Mouse (Mus musculus) layer of hippocampus, adult 11-12 months (tissue): Measurements from ENCODE around the gene Tjp3.
A peak's percentile ranks its signal among the peaks of the same experiment; 100 is the strongest.

Experiments used
- DNase-seq: peaks from one replicate; pipeline ENCODE4 v3.0.0; 2022; ENCODE audit warnings: low spot score

The Tjp3 gene

DNA sequence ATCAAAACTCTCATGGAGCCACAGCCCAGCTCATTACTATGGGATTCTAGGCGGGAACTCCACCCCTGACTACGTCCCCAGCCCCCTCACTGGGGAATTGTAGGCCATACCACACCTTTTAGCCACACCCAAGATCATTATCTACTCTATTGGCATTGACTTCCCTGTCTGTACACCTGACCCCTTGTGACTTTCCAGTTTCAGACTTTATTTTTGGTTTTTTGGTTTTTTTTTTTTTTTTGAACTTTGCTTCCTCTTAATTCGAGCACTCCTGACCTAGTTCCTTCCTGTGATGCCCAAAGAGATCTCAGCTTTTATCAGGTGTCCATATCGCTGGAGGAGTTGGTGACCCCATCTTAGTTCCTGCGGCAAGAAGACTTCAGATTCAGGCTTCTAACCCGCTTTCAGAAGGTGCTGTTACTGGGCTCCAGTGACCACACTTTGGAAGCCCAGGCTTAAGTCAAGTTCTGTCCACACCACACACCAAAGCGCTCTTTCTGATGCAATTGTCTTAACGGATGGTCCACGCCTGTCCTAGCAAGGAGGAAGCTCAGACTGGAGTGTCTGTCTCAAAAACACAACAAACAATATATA lies at the start of gene Tjp3:
Gene Tjp3 (minus strand): TSS at position 71 of the 594 bp plus-strand sequence.
- DNase-seq: no peak

DNA sequence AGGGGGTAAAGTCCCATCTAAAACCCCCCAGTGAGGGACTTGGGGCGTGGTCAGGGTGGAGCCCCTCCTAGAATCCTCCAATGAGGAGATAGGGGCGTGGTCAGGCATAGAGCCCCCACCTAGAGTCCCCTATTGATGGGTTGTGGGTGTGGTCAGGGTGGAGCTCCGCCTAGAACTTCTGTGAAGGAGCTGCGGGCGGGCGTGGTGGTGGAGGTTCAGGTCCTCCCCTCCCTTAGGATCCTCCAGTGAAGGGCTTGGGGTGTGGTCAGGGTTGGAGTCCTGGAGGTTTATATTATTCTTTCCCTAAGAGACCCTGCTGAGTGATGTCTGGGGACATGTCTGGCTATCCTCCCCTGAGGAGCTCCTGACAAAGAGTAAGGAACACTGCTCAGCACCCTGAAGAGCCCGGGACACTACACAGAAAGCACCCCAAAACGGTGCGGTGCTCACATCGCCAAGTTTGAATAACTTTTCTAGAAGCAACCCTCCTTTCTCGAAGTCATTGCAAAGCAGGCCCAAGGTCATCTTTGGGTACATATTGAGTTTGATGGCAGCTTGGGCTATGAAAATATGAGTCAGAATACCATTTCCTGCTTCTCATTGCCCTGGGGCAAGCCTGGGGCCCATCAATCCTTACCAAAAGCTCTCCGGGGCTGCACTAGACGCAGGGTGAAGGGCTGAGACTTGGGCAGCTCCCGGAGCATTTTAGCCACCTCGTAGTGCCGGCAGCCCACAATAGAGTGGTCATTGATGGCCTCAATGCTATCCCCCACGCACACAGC lies 49.4 kb upstream of the Tjp3 start:
- no peak for DNase-seq

DNA sequence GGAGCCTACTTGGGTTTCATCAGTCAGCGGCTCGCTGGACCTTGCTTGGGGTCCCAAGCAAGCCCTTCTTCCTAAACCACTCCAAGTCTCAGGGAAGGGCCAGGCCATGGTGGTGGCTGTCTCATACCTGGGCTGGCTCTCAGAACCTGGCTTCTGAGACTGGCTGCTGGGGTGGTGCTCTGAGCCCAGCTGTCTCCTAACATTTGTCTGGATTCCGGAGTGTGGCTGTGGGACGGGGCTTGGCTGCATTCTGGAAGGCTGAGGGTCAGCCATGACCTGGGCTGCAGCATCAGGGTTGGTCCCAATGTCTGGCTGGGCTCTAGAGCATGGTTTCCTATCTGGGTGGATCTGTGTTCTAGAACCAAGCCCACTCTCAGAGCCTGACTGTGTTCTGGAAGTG lies 45.2 kb upstream of the Tjp3 start:
- no peak for DNase-seq

DNA sequence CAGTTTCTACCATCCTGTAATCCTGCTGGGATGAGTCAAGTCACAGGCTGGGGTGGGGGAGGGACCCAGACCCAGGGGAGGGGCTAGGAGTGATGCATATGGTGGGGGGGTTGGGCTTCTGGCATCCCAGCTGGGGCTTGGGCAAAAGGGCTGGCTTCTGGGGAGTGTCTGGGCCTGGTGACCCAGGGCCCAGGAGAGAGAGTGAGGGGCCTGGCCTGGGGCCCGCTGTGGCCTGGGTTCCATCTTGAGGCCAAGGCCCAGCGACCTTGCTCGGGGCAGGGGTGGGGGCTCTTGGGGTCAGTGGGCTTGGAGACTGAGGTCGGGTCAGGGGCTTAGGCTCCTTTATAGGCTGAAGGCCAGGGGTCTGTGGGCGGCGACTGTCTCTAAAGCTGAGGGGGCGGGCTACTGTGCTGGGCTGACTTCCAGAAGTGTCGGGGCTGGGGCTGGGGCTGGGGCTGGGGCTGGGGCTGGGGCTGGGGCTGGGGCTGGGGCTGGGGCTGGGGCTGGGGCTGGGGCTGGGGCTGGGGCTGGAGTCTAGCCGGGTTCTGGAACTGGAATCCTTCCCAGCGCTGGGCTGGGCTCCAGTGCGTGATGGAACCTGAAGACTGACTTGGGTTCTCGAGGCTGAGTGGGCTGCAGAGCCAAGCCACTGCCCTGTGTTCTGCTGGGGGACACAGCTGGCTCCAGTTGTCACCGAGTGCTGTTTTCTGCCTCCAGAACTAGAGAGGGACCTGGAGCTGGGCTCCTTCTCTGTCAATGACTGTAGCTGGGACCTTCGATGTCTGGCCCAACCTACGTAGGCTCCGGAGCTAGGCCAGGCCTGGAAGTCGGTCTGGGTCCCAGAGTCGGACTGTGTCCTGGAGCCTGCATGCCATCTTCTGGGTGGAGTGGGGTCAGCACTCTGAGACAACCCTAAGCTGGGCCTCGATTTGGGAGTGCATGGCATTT lies 44.3 kb upstream of the Tjp3 start:
- DNase-seq: no peak

DNA sequence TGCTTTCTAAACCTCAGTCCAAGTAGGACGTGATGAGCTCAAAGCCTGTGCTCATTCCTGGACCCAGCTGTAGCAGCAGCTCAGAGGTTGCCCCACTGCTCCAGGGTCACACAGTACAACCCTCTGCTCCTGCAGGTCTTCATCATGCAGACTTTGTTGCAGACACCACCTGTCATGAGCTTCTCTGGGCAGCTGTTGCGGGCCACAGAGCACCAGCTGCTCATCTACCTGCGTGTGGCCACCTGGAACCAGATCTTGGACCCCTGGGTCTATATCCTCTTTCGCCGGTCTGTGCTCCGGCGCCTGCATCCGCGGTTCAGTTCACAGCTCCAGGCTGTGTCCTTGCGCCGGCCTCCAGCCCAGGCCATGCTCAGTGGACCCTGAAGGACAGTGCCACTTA lies 42.9 kb upstream of the Tjp3 start:
- no peak for DNase-seq

DNA sequence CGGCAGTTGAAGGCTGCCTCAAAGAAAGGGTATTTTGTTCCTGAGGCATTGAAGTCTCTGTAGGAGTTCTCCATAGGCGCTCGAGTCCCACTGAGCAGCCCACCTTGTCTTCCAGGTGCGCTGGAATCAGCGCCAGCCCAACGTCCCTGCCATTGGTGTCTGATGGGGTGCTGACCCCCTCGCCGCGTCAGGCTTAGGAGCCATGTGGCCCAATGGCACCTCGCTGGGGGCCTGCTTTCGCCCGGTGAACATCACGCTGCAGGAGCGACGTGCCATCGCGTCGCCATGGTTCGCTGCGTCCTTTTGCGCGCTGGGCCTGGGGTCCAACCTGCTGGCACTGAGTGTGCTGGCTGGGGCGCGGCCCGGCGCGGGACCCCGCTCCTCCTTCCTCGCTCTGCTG lies 40.9 kb upstream of the Tjp3 start:
- no peak for DNase-seq

DNA sequence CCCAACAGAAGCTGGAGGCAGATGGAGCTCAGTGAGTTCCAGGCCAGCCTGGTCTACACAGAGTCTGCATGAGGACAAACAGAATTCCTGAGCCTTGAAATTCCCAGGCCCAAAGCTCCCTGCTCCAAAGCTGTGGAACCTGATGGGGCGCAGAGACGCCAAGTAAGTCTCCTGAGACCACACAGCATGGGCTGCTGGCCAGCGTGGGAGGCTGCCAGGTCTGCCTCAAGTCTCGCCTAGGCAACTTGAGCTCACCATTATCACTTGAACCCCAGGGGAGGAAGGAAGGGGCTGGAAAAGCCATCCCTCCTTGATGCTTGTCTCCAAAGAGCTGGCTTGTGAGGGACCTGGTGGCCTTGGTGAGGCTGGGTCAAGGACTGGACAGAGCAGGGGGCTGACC lies 38.6 kb upstream of the Tjp3 start:
- DNase-seq: no peak

DNA sequence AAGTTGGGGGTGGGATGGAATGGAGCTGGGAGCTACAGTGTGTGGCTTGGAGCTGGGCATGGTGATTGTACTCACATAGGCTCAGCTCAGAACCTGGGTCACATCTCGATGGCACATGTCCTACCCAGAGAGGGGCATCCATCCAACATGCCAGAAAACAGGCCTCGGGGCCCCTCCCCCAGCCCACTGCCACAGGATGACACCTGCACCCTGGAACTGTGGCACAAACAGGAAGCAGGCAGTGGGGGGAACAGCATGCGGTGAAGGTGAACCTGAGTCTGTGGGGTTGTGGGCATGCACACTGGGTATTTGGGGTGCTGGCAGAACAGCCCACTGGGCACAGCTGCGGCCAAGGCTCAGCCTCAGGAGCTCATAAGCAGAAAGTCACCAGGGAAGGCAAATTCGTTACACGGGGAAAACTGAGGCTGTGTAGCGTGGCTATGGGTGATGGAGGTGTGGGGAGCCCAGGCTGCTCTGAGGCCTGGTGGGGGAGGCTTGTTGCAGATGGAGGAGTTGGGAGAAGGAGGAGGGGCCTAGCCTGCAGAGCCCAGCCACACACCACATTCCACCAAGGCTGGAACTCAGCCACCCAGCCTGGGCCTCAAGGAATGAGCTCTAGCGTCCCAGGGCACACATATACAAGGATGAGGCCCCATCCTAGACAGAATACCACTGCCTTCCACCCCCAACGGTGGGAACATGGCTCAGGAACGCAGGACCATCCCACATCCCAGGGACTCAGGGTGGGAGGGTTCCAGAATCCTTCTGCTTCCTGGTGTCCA lies 38.0 kb upstream of the Tjp3 start:
- no peak for DNase-seq

DNA sequence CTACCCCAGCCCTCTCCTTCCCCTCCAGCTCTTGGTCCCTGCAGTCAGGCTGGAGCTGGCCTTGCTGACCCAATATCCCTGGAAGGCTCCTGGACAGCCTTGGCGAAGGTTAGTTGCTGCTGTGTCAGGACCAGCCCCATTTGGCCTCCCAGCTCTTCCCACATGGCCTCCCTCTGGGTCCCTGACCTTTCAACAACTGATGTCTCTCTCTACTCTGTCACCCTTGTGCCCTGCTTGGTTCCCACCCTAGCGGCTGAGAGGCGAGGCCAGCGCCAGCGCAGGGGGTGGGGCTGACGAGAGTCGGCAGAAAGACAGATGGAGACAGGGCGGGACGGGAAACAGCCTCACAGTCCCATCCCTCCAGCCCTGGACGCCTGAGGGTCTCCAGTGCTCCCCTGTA lies 37.0 kb upstream of the Tjp3 start, which contains the start of gene Tbxa2r:
Gene Tbxa2r (plus strand): TSS at position 346 of the 400 bp plus-strand sequence.
- no peak for DNase-seq

DNA sequence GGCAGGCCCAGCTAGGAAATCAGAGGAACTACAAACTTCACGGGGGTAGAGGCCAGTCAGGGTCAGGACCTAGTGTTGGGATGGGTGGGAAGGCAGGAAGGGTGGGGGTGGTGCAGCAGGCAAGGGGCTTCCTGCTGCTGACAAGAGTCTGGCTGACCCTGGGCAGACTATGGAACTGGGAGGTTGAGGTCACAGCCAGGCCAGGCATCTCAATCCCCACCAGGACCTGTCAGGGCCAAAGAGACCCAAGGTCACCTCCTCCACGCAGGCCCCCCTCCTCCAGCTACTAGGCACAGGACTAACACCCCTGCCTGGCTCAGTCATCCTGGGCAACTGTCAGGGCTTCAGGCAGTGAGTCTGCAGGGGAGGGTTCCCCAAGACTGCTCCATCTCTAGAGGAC lies 36.6 kb upstream of the Tjp3 start:
- no peak for DNase-seq

DNA sequence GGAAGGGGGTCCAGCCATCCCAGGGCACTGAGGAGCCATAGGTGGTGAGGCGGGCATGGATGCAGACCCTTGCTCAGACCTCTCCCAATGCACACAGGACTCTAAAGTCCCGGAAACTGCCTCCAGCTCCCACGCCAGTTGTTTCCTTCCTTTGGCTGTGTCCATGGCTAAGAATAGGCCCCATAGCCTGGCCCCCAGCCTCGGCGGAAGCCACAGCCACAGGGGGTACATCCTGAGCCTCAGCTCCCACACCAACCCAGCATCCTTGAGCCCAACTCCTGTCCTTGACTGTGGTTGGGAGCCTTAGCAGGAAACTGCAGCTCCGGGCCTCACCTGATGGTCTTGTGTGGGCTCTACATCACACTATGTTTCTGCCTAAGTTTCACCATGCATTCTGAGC lies 35.5 kb upstream of the Tjp3 start:
- DNase-seq: no peak

DNA sequence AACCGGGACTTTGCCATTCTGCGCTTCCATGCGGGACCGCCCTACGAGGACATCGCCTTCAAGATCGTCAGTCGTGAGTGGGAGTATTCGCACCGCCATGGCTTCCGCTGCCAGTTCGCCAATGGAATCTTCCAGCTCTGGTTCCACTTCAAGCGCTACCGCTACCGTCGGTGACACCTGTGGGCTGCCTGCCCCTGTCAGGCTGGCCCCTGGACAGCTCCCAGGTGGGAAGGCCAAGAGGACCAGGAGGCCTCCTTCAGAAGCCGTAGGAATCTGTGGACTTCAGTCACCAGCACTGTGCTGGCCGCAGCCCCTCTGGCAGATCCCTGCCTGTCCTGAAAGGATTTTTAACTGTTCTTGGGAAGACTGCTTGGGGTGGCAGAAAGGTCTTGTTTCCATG lies 34.4 kb upstream of the Tjp3 start:
- no peak for DNase-seq

DNA sequence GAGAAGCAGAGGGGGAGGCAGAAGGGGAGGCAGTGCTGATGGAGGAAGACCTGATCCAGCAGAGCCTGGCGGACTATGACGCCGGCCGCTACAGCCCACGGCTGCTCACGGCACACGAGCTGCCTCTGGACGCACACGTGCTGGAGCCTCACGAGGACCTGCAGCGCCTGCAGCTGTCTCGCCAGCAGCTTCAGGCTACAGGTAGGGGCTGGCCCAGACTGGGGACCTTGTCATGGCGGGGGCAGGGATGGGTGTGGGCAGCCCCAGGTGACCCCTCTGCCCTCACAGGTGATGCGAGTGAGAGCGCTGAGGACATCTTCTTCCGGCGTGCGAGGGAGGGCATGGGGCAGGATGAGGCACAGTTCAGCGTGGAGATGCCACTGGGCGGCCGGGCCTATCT lies 33.8 kb upstream of the Tjp3 start:
- DNase-seq: no peak

DNA sequence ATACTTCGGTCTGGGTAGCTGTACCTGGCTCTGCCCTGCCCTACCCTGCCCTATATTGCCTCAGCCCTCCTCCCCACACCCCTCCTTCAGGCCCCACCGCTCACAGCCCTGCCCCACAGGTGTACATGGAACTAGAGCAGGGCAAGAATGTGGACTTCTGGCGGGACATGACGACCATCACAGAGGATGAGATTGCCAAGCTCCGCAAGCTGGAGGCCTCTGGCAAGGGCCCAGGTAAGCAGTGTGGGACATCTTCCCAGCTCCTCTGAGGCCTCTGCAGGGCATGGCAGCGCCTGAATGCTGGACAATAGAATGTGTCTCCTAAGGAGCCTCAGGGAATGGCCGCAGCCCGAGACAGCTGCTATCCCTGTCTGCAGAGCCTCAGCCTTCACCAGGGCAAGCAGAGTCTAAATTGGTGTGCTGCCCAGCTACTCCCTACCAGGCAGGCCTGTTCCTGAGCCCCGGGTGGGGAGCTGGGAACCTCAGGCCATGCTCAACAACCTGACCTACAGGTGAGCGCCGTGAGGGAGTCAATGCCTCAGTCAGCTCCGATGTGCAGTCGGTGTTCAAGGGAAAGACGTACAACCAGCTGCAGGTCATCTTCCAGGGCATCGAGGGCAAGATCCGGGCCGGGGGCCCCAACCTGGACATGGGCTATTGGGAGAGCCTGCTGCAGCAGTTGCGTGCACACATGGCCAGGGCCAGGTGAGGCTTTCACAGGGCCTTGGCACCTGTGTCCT lies 32.6 kb upstream of the Tjp3 start:
- no peak for DNase-seq

DNA sequence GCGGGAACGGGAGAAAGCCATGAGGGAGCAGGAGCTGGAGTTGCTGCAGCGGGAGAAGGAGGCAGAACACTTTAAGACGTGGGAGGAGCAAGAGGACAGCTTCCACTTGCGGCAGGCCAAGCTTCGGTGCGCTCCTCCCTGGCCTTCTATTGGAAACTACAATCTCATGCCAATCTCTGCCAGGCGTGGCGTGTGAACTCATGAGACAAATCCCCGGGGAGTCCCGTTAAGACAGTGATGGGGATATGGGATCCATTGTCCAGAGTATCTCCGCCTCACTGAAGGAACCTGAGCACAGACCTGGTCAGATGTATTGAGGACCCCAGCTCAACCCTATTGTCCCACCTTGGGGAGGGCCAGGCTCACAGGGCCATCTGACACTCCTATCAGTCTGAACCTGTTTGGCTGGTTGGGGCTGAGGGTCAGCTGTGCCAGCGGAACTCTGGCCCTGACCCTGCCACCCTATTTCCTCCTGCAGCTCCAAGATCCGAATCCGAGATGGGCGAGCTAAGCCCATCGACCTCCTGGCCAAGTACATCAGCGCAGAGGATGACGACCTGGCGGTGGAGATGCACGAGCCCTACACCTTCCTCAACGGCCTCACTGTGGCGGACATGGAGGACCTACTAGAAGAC lies 31.9 kb upstream of the Tjp3 start:
- no peak for DNase-seq

DNA sequence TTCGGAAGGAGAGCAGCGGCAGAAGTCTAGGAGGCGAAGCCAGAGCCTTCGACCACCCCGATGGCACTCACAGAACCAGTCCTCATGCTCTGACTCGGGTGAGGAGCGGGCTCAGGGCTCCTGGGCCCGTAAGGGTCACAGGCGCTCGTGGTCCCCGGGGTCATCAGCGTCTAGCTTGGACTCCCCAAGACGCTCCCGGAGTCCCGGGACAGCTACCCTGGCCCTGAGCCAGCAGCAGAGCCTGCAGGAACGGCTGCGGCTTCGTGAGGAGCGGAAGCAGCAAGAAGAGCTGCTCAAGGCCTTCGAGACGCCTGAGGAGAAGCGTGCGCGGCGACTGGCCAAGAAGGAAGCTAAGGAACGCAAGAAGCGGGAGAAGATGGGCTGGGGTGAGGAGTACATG lies 31.1 kb upstream of the Tjp3 start:
- DNase-seq: no peak

DNA sequence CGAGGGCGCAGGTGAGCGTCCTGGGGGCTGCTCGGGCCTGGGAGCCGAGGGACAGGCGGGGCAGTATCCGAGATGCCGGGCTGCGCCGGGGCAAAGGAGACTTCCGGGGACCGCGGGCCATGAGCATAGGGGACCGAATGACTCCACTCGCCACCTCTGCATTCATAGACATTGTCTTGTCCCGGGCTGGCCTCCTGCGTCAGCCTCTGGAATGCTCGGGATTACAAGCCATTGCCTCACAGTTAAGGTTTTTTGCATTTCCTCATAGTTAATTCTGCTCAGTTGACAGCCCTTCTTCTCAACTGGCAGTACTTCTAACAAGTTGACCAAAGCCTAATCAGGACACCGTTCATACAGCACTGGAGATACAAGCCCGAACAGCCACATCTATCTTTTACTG lies 30.1 kb upstream of the Tjp3 start:
- no peak for DNase-seq

DNA sequence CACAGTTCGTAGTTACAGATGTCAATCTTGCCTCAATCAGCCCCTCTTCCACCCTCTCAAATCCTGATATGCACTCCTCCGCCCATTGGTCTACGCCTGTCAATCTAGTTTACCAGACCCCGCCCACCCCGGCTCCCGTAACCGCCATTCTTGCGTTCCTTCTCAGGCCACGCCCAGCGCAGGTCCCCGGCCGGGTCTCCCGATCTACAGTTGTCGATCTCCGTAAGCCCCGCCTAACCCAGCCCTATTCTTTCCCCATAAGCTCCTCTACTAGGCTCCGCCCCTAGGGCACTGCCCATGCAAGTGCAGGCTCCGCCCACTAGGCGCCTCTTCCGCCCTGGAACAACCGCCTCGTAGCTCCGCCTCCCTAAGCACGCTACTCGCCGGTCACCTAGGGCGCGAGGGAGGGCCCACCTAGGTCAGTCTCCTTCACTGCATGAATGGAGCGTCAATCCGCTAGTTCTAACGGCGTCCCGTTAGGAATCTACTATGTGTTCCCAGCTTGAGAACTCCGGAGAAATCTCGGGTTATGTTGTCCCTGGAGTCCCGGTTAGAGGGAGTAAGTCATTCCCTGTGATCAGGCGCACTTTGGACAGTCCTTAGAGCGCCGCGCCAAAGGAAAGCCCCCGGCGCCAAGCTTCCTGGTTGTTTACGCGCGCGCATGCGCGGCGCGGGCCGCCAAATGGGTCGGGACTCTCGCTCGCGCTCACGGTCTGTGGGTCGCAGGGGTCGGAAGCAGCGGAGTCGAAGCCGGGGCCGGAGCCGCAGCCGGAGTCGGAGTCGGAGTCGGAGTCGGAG lies 29.4 kb upstream of the Tjp3 start, which contains the start of gene Cactin:
Gene Cactin (plus strand): TSS at position 554 of the 798 bp plus-strand sequence.
- DNase-seq: peak; percentile 100

DNA sequence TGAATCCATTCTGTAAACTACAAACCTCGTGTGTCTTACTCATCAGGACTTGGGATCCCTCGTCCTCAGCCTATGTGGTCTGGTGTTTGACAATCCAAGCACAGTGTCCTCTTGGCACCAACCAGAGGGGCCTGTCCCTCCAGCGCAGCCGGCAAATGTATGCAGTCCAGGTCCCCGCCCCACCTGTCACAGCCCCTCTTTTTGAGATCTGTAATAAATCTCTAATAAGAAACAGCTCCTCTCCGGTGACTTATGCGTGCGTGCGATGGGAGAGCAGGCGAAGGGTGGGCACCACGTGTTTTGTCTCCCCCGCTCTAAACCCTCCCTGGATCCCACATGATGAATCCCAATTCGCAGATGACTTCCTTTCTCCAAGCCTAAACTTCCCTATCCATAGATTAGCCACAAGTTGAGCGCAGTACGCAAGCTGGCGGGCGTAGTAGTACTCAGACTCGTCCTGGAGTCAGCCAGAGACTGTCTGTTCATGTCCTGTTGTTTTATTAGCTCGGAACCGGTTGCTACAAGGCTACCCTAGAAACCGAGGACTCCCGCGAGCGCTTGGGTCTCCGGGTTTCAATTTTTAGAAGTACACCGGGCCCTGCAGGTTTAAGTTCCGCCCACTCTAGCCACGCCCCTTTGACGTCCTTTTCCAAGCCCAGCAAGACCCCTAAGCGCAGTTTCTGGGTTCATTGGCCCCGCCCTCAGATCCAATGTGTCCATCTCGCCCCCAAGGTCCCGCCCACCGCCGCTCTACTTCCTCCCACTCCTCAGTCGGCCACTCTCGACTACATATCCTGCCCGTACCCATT lies 28.6 kb upstream of the Tjp3 start:
- no peak for DNase-seq
